Mouse (Mus musculus) heart, postnatal 14 days (tissue): ENCODE results near the gene Ptcd2. TPM values are rescaled to one million over a fixed set of nuclear protein-coding genes. Genes with fewer than 3 reads are reported as not detected.
"Not testable (repeated sequence)": the region's sequence is repeated elsewhere in the genome, so short reads cannot be mapped to it uniquely, and the experiment has no call there.

Experiments used
- DNase-seq, 2 experiments: peaks; one replicate each; pipeline ENCODE4 v3.0.0; 2021 to 2022
- intact Hi-C: fragments of 180-260 bp; cut with DNase I; formaldehyde crosslinking; loops from one replicate; pipeline ENCODE4 v1.15.1; 2025
- total RNA-seq, 2 experiments: library from RNA; stranded (reverse); gene quantifications; 2 replicates each; pipeline ENCODE4 v1.2.3; 2021

The Ptcd2 gene
- total RNA-seq, 2 experiments from 2014 or later = 41.4 to 43.1 TPM

DNA sequence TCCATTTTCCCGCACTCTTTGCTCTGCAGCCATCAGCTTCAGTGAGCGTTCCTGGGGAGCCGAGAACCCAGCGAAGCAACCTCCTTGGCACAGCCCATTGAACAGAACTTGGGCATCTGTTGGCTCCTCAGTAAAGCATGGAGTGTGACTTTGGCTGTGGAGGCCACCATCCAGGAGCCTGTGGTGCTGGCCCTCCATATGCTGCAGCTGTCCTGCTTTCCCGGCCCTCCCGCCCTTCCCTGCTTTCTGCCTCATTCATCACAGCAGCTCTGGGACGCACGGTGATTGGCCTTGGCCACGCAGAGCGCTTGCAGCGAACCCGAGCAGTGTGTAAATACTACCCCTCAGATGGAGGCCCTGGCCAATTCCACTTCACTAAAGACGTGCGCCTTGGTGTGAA is 14.4 kb upstream of the Ptcd2 start:
- no peak for DNase-seq
- intact Hi-C loops = loop anchor here (10.0 kb wide), 1 partner anchor 656 kb away; the partner anchor contains the start of gene Mccc2

- intact Hi-C loops = loop anchor here (10.0 kb wide), 1 partner anchor 658 kb away; the partner anchor contains the start of gene Mccc2
- DNase-seq = no peak
Observed at GRCm38 (mm10) chr13:99356428-99357265, 12.1 kb upstream of the Ptcd2 start.

DNA sequence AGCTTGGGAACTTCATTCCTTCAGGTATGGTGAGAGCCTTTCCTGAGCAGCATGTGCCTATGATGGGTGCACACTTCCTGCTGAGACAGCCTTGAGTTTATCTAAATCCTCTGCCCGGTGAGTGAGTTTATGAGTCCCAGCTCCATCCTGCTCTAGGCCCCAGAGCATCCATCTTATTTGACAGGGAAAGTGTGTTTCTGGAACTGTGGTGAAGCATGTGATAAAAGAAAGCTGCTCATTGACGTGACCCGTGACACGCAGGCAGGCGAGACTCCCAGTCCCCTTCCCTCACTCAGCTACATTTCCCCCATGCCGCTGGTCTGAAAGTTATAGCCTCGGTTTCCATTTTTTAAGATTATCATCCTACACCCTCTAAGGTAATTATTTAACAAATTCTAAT is 11.4 kb upstream of the Ptcd2 start:
- intact Hi-C loops = loop anchor here (10.0 kb wide), 1 partner anchor 659 kb away; the partner anchor contains the start of gene Mccc2
- DNase-seq = no peak

- DNase-seq = no peak
- intact Hi-C loops = loop anchor here (10.0 kb wide), 1 partner anchor 660 kb away; the partner anchor contains the start of gene Mccc2
Observed at GRCm38 (mm10) chr13:99355072-99355471, 10.6 kb upstream of the Ptcd2 start.

DNA sequence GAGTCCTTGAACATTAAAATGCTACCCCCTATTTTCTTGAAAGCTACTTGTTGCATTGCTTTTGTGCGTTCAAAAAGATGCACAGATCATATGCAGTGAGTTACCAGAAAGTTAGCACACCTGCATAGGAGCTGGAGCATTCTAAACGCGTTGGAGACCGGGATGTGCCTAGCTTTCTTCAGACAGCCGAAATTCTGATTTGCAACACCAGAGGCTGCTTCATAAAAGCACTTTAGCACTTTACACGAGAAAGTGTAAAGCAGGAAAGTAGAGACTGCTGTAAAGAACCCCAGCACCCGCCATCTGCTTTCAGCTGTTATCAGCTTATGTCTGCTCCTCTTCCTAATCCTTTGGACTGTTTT is 9.0 kb upstream of the Ptcd2 start:
- intact Hi-C loops = loop anchor here (2.0 to 10.0 kb wide), 2 partner anchors 489 to 661 kb away; partner anchors contain the start of gene Mccc2
- DNase-seq = no peak

DNA sequence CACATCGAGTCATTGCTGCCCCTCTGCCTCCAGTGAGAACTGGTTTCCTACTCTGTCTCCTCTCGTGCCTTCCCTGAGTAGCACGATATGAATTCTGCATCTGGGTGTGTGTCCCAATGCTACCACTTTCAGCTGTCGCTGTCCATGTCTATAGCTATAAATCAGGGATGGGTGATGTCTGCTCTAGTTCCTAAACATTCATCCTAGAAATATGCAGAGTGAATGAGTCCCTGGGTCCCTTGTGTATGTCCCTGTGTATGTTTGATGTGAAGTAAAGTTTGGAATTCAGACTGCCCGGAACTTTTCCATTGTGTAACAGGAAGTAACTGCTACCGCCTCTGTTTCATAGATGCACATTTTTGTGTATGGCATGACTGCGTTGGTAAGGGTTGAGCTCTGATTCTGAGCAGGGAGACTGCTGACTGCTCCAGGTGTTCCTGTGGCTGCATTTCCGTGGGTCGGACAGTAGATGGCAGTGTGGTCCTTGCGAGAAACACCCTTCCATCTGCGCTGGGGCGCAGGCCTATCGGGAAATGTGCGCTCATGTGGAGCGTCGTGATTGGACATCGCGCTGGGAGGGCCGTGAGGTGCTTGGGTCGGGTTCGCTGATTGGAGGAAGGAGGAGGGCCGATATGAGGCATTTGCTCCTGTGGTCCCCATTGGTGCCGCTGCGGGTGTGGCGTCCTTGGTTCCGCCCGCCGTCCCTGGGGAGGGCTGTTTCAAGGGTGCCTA is 8.4 kb upstream of the Ptcd2 start:
- peak; percentile 92 to 93 for DNase-seq
- intact Hi-C loops = loop anchor here (2.0 to 10.0 kb wide), 2 partner anchors 490 to 662 kb away; partner anchors contain the start of gene Mccc2

DNA sequence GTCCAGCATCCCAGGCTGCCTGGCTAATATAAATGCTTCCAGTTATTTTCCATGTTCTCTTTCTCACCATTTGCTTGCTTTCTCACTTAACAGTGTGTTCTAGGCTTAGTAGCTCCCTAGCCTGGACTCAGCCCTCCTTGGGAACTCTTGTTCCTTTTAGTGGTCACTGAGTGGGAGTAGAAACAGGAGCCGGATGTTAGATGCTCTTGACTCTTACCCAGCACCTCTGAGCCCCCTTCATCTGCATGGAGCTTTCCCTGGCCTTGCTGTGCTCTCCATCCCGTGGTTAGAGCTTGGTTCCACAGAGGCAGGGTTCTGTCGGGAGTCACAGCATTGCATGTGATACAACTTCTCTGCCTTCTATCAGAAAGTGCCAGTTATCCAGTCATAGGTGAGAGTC is 7.1 kb upstream of the Ptcd2 start:
- DNase-seq = no peak
- intact Hi-C loops = loop anchor here (10.0 kb wide), 1 partner anchor 663 kb away; the partner anchor contains the start of gene Mccc2

GRCm38 (mm10) chr13:99351186-99351585 is 6.7 kb upstream of the Ptcd2 start:
- DNase-seq = no peak
- intact Hi-C loops = loop anchor here (10.0 kb wide), 1 partner anchor 664 kb away; the partner anchor contains the start of gene Mccc2

DNA sequence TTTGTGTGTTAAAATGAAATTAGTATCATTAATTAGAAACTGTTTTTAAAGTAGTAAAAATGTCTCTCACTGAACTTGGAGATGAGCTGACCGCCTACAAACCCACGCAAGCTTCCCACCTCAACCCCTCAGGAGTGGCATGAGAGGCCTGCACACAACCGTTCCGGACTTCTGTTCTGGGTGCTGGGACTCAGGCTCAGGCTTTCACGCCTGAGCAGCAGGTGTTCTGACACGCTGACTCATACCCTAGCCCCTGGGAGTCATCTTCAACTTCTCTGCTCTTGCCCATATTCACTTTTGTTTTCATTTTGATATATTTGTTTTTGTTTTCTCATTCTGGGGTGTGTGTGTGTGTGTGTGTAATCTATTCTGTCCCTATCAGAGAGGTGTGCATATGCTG is 5.5 kb upstream of the Ptcd2 start:
- no peak for DNase-seq
- intact Hi-C loops = loop anchor here (10.0 kb wide), 1 partner anchor 665 kb away; the partner anchor contains the start of gene Mccc2

- no peak for DNase-seq
- intact Hi-C loops = no loop called here
Observed at GRCm38 (mm10) chr13:99343876-99344598, 468 bp downstream of the Ptcd2 start.

DNA sequence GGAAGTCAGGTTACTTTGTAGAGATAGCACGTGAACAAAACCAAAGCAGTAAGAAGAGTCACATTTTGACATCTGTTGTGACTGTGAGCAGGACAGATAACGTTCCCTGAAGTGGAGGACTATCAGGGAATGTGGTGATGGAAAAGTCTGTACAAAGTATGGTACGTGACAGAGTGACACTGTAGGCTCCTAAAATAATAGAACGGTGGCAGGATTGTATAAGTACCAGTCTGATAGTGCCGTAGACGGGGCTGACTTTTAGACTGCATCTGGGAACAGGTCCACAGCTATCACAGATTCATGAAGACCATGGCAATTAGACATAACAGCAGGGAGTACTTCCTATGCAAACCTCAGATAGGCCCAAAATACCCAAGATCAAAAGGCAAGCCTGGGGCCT is 3.0 kb downstream of the Ptcd2 start:
- DNase-seq = no peak
- intact Hi-C loops = no loop called here

- intact Hi-C loops = no loop called here
- DNase-seq = no peak
Observed at GRCm38 (mm10) chr13:99337510-99337909, 7.0 kb downstream of the Ptcd2 start.

GRCm38 (mm10) chr13:99331255-99331654 is 13.2 kb downstream of the Ptcd2 start:
- intact Hi-C loops = no loop called here
- DNase-seq = no peak

DNA sequence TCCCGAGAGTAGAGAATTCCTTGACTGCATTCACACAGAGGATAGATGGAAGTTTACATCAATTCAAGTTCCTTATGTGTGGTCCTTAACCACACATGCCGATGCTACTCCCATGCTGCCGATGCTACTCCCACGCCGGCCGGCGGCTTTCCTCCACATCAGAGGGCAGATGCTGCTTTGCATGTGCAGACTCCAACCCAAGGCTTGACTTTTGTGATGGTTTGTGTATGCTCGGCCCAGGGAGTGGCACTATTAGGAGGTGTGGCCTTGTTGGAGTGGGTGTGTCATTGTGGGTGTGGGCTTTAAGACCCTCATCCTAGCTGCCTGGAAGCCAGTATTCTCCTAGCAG is 20.2 kb downstream of the Ptcd2 start:
- intact Hi-C loops, DNase-seq: not testable (repeated sequence)

GRCm38 (mm10) chr13:99323632-99324336 is 20.7 kb downstream of the Ptcd2 start:
- intact Hi-C loops = no loop called here
- DNase-seq = peak; percentile 22 to 26

DNA sequence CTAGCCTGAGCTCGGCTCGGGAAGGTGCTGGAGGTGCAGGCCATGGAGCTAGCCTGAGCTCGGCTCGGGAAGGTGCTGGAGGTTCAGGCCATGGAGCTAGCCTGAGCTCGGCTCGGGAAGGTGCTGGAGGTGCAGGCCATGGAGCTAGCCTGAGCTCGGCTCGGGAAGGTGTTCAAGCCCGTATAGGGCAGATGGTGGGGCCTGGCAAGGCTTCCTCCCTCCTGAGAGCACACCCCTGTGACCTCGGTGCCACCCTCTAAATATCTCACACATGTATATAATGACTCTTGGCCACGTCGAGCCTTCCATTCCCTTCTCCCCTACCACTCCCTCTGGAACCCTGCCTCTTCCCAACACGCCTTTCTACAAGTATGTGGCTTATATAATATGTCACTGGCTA is 21.6 kb downstream of the Ptcd2 start:
- intact Hi-C loops, DNase-seq: not testable (repeated sequence)

GRCm38 (mm10) chr13:99320453-99320852 is 24.1 kb downstream of the Ptcd2 start:
- intact Hi-C loops = no loop called here
- DNase-seq = no peak

DNA sequence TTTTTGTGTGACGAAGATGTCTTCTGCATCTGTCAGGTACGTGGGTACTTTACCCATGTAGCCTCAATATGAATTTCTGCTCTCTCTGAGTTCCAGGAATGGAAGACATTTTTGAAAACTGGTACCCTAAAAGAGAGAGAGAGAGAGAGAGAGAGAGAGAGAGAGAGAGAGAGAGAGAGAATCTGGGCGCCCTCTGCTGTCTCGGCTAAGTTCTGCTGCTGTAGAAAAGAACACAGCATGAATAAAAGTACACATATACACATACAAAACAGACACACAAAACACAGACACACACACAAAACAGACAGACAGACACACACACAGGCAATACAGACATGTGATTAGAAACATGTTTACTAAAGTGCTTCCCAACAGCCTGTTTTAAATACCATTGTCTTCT is 27.4 kb downstream of the Ptcd2 start:
- intact Hi-C loops = loop anchor here (1.0 to 5.0 kb wide), 4 partner anchors 140 to 450 kb away; no protein-coding TSS in a partner anchor
- peak; percentile 63 to 71 for DNase-seq

DNA sequence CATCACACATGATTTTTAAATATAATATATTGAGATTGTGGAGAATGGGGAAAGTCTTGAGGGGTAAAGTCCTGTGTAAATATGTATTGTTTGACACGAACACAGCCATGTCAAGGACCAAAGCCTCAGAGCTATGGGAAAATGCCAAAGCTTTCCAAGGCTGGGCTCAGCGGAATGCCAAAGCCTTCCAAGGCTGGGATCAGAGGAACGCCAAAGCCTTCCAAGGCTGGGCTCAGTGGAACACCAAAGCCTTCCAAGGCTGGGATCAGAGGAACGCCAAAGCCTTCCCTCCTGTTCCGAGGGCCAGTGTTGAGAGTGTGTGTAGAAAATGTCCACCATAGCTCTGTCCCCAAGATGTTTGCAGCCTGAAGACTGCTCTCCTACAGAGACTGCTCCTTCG is 28.1 kb downstream of the Ptcd2 start:
- no peak for DNase-seq
- intact Hi-C loops = loop anchor here (2.0 to 5.0 kb wide), 3 partner anchors 140 to 449 kb away; no protein-coding TSS in a partner anchor
